Mouse (Mus musculus) embryonic fibroblast, embryonic 13.5 days (primary cell): ENCODE results near the gene Zfp213. TPM values are rescaled to one million over a fixed set of nuclear protein-coding genes. Genes with fewer than 3 reads are reported as not detected.

Experiments used
- H3K27ac ChIP-seq: 2 replicates; pipeline ENCODE4 v1.5.1; 2012; ENCODE audit warnings: low read length, control low read depth, inconsistent platforms; ENCODE audit not compliant: insufficient read depth
- H3K4me1 ChIP-seq: 2 replicates; pipeline ENCODE4 v1.6.1; 2011; ENCODE audit warnings: low read length; ENCODE audit not compliant: control insufficient read depth, insufficient read depth
- H3K4me3 ChIP-seq: 2 replicates; pipeline ENCODE4 v1.5.1; 2011; ENCODE audit warnings: mild to moderate bottlenecking, control low read depth, low read length; ENCODE audit not compliant: insufficient read depth
- CTCF ChIP-seq: IDR thresholded peaks from 2 replicates; pipeline ENCODE4 v1.5.1; 2011; ENCODE audit warnings: mild to moderate bottlenecking, control low read depth, low read length, moderate library complexity, borderline replicate concordance; ENCODE audit not compliant: insufficient read depth
- POLR2A ChIP-seq: IDR thresholded peaks from 2 replicates; pipeline ENCODE4 v1.6.1; 2011; ENCODE audit warnings: low read depth, mild to moderate bottlenecking, control low read depth, low read length, moderate library complexity
- polyA plus RNA-seq: library from polyadenylated mRNA; stranded (reverse); fragments of >200 nt; gene quantifications from 2 replicates; pipeline ENCODE4 v1.2.4, GENCODE M21; 2011; ENCODE audit warnings: low read depth; ENCODE audit not compliant: missing spikeins, insufficient read length

The Zfp213 gene
- polyA plus RNA-seq, 1 experiment: 6.5 TPM

- no peak for TF ChIP-seq CTCF
- TF ChIP-seq POLR2A: 0 out of 2 replicates have a peak, but pooled peaks have one; percentile 17
- peak overlapping the region; percentile 97 for H3K4me3 ChIP-seq
- peaks cover 2% of the 10 kb centered on the region; the same call in 1 of the 2 replicates for H3K4me1 ChIP-seq
- peak overlapping the region; percentile 75 for H3K27ac ChIP-seq
Observed at GRCm38 (mm10) chr17:23546333-23546701, 17.7 kb downstream of the Zfp213 start.

DNA sequence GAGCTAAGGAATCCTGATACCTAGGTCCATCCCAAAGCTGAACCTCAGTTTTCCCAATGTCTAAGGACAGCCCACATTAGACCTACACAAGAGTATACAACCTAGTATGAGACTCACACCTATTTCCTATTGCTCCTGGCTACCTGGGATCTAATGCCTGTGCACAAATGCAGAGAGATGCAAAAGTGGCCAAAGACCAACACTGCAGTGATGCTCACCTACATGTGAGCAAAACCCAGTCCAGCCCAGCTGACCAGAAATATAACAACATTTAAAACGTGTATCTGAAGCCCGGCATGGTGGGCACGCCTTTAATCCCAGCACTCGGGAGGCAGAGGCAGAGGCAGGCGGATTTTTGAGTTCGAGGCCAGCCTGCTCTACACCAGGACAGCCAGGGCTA, 18.2 kb downstream of the Zfp213 start:
- Histone ChIP-seq H3K4me1 (peaks cover 2% of the 10 kb centered on the region; the same call in 1 of the 2 replicates), H3K4me3 (no peak overlapping the region), H3K27ac (no peak overlapping the region)
- TF ChIP-seq CTCF: no peak
- no peak for TF ChIP-seq POLR2A

GRCm38 (mm10) chr17:23544766-23545165, 19.3 kb downstream of the Zfp213 start:
- no peak overlapping the region for H3K4me3 ChIP-seq
- no peak overlapping the region for H3K27ac ChIP-seq
- H3K4me1 ChIP-seq: peaks cover 2% of the 10 kb centered on the region; the same call in 1 of the 2 replicates
- no peak for TF ChIP-seq CTCF

- TF ChIP-seq CTCF (no peak), POLR2A (no peak)
Observed at GRCm38 (mm10) chr17:23543983-23544382, 20.1 kb downstream of the Zfp213 start.

DNA sequence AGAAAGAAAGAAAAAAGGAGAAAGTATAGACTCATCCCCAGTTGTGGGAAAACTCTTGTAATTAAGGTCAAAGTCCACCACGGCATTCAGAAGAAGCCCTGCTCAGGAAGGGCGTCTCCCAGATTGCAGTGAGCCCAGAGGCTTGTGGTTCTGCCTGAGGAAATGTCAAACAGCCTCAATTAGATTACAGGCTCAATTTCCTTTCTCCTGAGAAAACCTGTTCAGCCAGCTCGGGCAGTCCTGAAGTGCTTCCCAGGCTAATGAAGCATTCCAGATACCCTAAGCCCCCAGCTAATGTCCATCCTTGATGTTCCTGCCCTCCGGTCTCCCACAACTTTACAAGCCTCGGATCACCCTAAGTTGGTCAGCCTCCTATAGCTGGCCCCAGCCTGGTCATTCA, 20.7 kb downstream of the Zfp213 start:
- TF ChIP-seq POLR2A (no peak), CTCF (no peak)
- Histone ChIP-seq H3K27ac (no peak overlapping the region), H3K4me3 (no peak overlapping the region), H3K4me1 (peaks cover 2% of the 10 kb centered on the region; the same call in 1 of the 2 replicates)

More at GRCm38 (mm10) chr17:23543983-23544382, 20.1 kb downstream of the Zfp213 start:
- no peak overlapping the region for H3K27ac ChIP-seq
- peaks cover 2% of the 10 kb centered on the region; the same call in 1 of the 2 replicates for H3K4me1 ChIP-seq
- no peak overlapping the region for H3K4me3 ChIP-seq

DNA sequence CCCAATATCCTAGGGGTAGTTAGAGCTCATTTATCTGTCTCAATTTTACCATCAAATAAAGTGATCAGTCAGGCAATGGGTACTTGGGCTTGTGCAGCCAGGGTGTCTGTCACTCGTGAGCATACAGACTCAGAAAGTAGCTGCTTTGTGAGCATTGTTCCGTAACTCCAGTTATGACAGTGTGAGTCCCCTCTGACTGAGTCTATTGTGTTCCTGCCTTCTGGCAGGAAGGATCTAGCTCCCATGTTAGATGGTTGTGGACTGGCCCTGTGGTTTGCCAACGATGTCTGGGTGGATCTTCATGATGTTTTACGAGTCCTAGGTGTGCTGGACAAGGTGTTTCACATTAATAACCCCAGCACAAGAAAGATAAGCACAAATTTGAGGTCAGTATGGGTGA, 21.2 kb downstream of the Zfp213 start:
- H3K4me1 ChIP-seq: peaks cover 2% of the 10 kb centered on the region; the same call in 1 of the 2 replicates
- no peak overlapping the region for H3K27ac ChIP-seq
- no peak for TF ChIP-seq CTCF
- TF ChIP-seq POLR2A: no peak
- no peak overlapping the region for H3K4me3 ChIP-seq

- H3K27ac ChIP-seq: no peak overlapping the region
- TF ChIP-seq CTCF: no peak
- TF ChIP-seq POLR2A: no peak
- peaks cover 2% of the 10 kb centered on the region; the same call in 1 of the 2 replicates for H3K4me1 ChIP-seq
- 0 out of 2 replicates have a peak overlapping the region, but pooled peaks have one; percentile 19 for H3K4me3 ChIP-seq
Observed at GRCm38 (mm10) chr17:23542004-23542720, 21.9 kb downstream of the Zfp213 start.

DNA sequence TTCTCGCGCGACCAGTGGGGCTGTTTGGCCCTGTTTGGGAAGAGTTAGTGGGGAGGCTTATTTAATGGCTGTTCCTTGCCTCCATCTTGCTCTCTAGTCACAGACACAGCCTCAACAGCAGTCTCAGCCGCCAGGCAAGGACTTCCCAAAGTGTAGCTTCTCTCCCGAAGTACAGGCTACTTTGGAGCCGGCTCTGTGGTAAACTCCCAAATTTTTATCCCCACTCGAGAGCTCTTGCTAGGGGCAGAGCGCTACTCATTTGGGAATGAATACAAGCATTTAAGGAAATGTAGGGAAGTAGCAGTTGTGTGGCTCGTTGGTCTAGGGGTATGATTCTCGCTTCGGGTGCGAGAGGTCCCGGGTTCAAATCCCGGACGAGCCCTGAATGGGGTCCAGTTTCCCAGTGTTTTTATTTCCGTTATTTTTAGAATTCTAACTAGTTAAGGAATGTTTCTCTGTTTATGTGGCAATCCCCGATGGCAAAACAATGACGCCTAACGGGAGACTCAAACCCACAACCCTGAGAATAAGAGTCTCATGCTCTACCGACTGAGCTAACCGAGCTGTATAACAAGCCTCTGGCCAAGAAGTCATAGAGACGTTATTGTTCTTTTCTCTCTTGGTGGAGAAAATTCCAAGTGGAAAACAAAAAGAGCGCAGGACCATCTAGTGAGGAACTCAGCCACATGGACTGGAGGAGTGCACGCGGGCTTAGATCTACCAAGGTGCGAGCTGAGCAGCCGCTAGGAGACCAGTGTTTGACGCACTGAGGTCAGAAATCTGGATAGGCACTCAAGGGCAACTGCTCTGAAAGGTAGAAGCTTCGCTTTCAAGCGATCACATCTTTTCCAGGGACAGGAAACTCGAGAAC, 23.2 kb downstream of the Zfp213 start:
- H3K4me3 ChIP-seq: peak overlapping the region; percentile 17
- H3K4me1 ChIP-seq: peaks cover 2% of the 10 kb centered on the region; the same call in 1 of the 2 replicates
- TF ChIP-seq CTCF (no peak), POLR2A (no peak)
- H3K27ac ChIP-seq: no peak overlapping the region

GRCm38 (mm10) chr17:23540106-23540505, 23.9 kb downstream of the Zfp213 start:
- no peak for TF ChIP-seq CTCF
- Histone ChIP-seq H3K4me1 (peaks cover 2% of the 10 kb centered on the region; the same call in 1 of the 2 replicates), H3K27ac (no peak overlapping the region), H3K4me3 (peak overlapping the region; percentile 17; the same call in 1 of the 2 replicates)
